Mouse (Mus musculus): ENCODE measurements at regions not wholly inside any gene's neighbourhood (a gene's known extent, or its start where the extent isn't known, plus 50 kb on each side); places are given as distances from the start of the nearest gene placed in this dataset.

- no peak for DNase-seq (ENCODE audit: low read depth, low spot score)
Measured at GRCm38 (mm10) chr8:107717856-107718255, 129.6 kb upstream of the Psmd7 start.

GRCm38 (mm10) chr8:107719656-107720055, 131.4 kb upstream of the Psmd7 start:
- no peak for DNase-seq (ENCODE audit: low read depth, low spot score)

- DNase-seq (ENCODE audit: low read depth, low spot score): no peak
Measured at GRCm38 (mm10) chr8:107726716-107727115, 138.5 kb upstream of the Psmd7 start.

- DNase-seq (ENCODE audit: low read depth, low spot score): no peak
Measured at GRCm38 (mm10) chr8:107727276-107727675, 139.0 kb upstream of the Psmd7 start.

GRCm38 (mm10) chr8:107739091-107739490, 150.8 kb upstream of the Psmd7 start:
- no peak for DNase-seq (ENCODE audit: low read depth, low spot score)

- DNase-seq (ENCODE audit: low read depth, low spot score): no peak
Measured at GRCm38 (mm10) chr8:107757083-107757482, 168.8 kb upstream of the Psmd7 start.

GRCm38 (mm10) chr8:107758637-107759036, 170.4 kb upstream of the Psmd7 start:
- no peak for DNase-seq (ENCODE audit: low read depth, low spot score)

GRCm38 (mm10) chr8:107776906-107777305, 165.5 kb upstream of the Zfhx3 start:
- DNase-seq (ENCODE audit: low read depth, low spot score): no peak

- no peak for DNase-seq (ENCODE audit: low read depth, low spot score)
Measured at GRCm38 (mm10) chr8:107785771-107786170, 156.7 kb upstream of the Zfhx3 start.

GRCm38 (mm10) chr8:107792286-107792685, 150.2 kb upstream of the Zfhx3 start:
- DNase-seq (ENCODE audit: low read depth, low spot score): no peak

- DNase-seq (ENCODE audit: low read depth, low spot score): no peak
Measured at GRCm38 (mm10) chr8:107814931-107815330, 127.5 kb upstream of the Zfhx3 start.

GRCm38 (mm10) chr8:107815775-107816174, 126.7 kb upstream of the Zfhx3 start:
- no peak for DNase-seq (ENCODE audit: low read depth, low spot score)

- no peak for DNase-seq (ENCODE audit: low read depth, low spot score)
Measured at GRCm38 (mm10) chr8:107817796-107818195, 124.6 kb upstream of the Zfhx3 start.

GRCm38 (mm10) chr8:107820174-107820760, 122.2 kb upstream of the Zfhx3 start:
- DNase-seq (ENCODE audit: low read depth, low spot score): no peak

- no peak for DNase-seq (ENCODE audit: low read depth, low spot score)
Measured at GRCm38 (mm10) chr8:107821522-107821921, 120.9 kb upstream of the Zfhx3 start.

GRCm38 (mm10) chr8:107824096-107824495, 118.3 kb upstream of the Zfhx3 start:
- no peak for DNase-seq (ENCODE audit: low read depth, low spot score)

GRCm38 (mm10) chr8:107824640-107825039, 117.8 kb upstream of the Zfhx3 start:
- DNase-seq (ENCODE audit: low read depth, low spot score): no peak

- no peak for DNase-seq (ENCODE audit: low read depth, low spot score)
Measured at GRCm38 (mm10) chr8:107827500-107828125, 114.8 kb upstream of the Zfhx3 start.

- no peak for DNase-seq (ENCODE audit: low read depth, low spot score)
Measured at GRCm38 (mm10) chr8:107828541-107828940, 113.9 kb upstream of the Zfhx3 start.

GRCm38 (mm10) chr8:107833481-107833880, 109.0 kb upstream of the Zfhx3 start:
- DNase-seq (ENCODE audit: low read depth, low spot score): no peak

- DNase-seq (ENCODE audit: low read depth, low spot score): no peak
Measured at GRCm38 (mm10) chr8:107846141-107846540, 96.3 kb upstream of the Zfhx3 start.

- DNase-seq (ENCODE audit: low read depth, low spot score): no peak
Measured at GRCm38 (mm10) chr8:107851236-107852043, 91.0 kb upstream of the Zfhx3 start.

GRCm38 (mm10) chr8:107859770-107860169, 82.7 kb upstream of the Zfhx3 start:
- DNase-seq (ENCODE audit: low read depth, low spot score): no peak

Data from c-Kit-negative CD71-positive TER-119-positive erythroid progenitor cells, embryonic 14.5 days (primary cell).